Mouse (Mus musculus) gastrocnemius, postnatal 14 days (tissue): ENCODE data around the gene Agbl3. TPM values are rescaled to one million over a fixed set of nuclear protein-coding genes. Genes with fewer than 3 reads are reported as not detected.

Experiments
- DNase-seq: peaks from one replicate; pipeline ENCODE4 v3.0.0; 2021; ENCODE audit warnings: mixed read lengths
- intact Hi-C: fragments of 180-260 bp; cut with DNase I; formaldehyde crosslinking; loops from one replicate; pipeline ENCODE4 v1.15.1; 2025; ENCODE audit warnings: low total_unique reads
- total RNA-seq, 2 experiments: library from RNA; stranded (reverse); gene quantifications; 2 replicates each; pipeline ENCODE4 v1.2.3; 2021

Agbl3 gene
- total RNA-seq, 2 experiments from 2014 or later: 3.0 to 3.9 TPM

DNA sequence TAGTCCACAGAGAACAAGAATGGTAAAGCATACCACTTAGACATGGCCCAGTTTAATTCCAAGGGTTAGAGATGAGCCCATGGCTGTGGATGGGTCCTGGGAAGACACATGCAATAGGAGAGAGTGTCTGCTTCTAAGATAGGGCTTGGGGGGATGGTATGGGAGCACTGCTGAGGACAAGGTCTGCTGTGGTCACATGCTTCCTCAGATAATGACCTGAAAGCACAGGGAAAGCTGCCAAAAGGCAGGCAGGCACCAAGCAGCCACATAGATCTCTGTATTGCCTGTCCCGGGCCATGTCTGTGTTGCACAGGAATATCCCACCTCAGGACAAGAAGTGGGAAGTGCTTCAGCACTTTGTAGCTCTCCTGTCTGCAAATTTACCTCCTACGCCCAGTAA is 118.9 kb downstream of the Agbl3 start:
- intact Hi-C loops: no loop called here
- no peak for DNase-seq

DNA sequence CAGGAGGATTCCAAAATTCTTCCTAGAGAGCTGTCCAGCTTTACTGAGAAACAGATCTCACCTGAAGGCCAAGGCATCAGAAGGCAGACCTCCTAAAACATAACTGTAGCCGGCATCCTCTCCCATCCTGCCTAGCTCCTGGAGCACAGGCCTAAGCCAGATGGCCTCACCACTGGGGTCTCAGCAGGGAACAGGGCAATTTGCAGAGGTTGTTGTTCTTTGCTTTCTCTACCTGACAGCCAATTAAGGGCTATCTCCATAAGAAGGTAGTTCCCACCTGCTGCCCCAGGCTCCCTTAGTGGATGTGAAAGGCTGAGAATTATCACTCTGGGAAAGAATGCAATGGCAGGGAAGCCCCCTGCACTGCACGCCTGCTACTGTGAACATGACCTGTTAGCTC is 120.8 kb downstream of the Agbl3 start:
- no peak for DNase-seq

GRCm38 (mm10) chr6:34901911-34902444 is 121.7 kb downstream of the Agbl3 start:
- intact Hi-C loops: no loop called here
- DNase-seq: no peak

More for the DNA sequence above, 120.8 kb downstream of the Agbl3 start:
- intact Hi-C loops: no loop called here

DNA sequence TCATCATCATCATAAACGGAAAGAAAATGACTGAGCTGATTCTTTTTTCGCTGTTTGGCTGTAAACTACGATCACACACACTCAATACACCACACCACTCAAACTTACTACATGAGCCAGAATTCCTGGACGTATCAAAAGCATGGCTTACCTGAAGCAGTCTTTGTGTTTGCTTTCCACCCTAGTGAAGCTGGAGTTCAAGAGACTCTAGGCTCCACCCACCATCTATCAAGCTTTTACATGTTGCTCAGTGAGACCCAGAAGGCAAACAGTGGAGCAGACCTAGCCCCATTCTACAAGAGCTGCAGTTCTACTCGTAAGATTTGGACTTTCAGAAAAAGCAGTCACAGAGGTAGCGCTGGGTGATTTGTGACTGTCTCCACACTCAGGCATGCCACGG is 122.3 kb downstream of the Agbl3 start:
- intact Hi-C loops: no loop called here
- DNase-seq: no peak

DNA sequence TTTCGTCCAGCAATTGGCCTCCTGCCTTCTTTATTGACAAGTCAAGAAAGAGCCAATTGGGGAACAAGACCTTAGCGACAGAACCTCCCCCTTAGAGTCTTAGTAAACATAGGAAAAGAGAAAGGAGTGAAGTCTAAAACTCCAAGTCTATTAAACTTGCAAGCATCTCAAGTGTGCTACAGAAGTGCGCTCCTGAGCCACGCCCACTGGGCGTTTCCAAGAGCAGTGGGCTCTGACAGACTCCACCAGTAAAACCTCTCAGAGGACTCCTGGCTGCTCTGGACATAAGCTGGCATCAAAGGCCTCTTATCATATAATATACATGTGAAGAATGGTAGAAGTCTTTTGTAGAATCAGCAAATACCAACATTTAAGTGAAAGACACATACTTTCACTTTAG is 123.2 kb downstream of the Agbl3 start:
- intact Hi-C loops: no loop called here
- DNase-seq: no peak

DNA sequence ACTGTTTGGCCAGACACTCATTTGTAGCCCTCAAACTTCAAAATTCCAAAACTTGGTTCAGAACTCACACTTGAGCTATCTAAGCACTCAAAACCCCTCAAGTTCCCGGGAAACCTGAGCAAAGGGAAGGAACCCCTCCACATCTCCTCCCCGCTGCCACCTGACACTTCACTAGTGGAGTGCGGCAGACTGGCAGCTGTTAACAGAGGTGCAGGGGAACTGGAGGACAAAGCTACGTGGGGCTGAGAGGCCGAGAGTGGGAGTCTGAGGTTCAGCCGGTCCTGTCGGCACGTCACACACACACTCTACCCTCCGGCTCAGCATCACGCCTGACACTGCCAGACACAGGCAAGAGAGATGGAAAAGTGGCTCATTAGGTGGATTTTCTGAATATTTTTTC is 123.6 kb downstream of the Agbl3 start:
- no peak for DNase-seq
- intact Hi-C loops: no loop called here

- intact Hi-C loops: no loop called here
- DNase-seq: no peak
Measured at GRCm38 (mm10) chr6:34904361-34904760, 124.1 kb downstream of the Agbl3 start.

GRCm38 (mm10) chr6:34906125-34906524 is 125.9 kb downstream of the Agbl3 start:
- DNase-seq: no peak
- intact Hi-C loops: no loop called here

GRCm38 (mm10) chr6:34906661-34907060 is 126.4 kb downstream of the Agbl3 start:
- intact Hi-C loops: no loop called here

DNA sequence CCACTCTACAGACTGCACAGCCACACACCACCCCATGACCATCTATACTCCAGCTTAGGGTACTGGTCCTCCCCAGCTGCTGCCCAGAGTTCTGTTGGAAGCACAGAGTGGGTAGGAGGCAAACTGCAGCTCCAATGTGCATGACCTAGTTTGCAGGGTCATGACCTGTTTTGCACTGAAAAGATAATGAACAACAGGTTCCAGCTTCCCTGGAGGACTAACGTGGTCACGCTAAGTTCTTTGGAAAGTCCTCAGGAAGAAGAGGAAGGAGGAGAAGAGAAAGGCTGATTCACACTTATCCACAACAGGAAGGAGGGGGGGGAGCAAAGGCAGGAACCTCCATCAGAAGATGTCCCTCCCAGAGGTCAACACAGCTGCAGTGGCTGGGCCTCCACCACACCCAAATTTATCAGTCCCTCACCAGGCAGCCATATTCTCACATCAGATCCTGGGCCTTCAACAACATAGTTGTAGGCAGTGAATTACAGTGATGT is 126.9 kb downstream of the Agbl3 start:
- intact Hi-C loops: no loop called here
- no peak for DNase-seq

More at GRCm38 (mm10) chr6:34906661-34907060, 126.4 kb downstream of the Agbl3 start:
- DNase-seq: no peak

DNA sequence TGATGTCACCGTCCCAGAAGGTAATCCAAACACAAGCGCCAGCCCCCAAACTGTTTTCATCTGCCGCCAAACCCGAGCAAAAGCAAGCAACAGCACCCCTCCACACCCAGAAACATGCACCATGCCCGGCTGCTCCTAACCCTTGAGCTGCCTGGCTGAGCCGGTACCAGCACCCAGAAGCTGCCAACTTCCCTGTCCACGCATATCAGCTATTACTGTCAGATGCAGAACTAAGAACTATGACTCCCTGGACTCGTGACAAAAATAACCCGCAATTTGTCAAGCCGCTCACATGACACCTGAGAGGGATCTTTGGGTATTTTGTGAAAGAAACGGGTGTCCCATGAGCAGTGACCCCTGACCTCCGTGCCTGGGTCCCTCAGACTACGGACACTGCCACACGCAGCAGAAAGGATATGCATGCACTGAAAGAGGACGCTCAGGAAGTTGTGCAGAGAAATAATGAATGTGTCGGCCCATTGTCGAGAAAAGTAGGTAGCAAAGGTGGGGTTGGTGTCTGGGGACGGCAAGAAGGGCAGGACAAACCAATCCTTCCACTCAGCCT is 127.5 kb downstream of the Agbl3 start:
- DNase-seq: no peak
- intact Hi-C loops: no loop called here

Other genes with a start within 250 kb of the Agbl3 start
- gene Cald1, start 181.9 kb upstream of the Agbl3 start, total RNA-seq: 10 to 100 TPM; 51.7 to 53.7 TPM
- 10 to 100 TPM; 12.7 to 15.5 TPM for gene Tmem140, start 82.7 kb downstream of the Agbl3 start, total RNA-seq
- 1 to 10 TPM; 4.0 to 5.0 TPM for gene Cyren, start 97.6 kb downstream of the Agbl3 start, total RNA-seq
- gene Wdr91, start 130.4 kb downstream of the Agbl3 start, total RNA-seq: 1 to 10 TPM; 9.3 to 9.7 TPM
- gene Stra8, start 139.7 kb downstream of the Agbl3 start, total RNA-seq: not detected
- gene Slc23a4, start 208.0 kb downstream of the Agbl3 start, total RNA-seq: under 1 TPM in 1 of 2 experiments, not detected in 1; 0.11 TPM